Mouse (Mus musculus) kidney, postnatal 36 days (tissue): ENCODE measurements around the gene Hmgn1.
"Not testable (repeated sequence)": the region's sequence is repeated elsewhere in the genome, so short reads cannot be mapped to it uniquely, and the experiment has no call there.

Experiments used
- DNase-seq, 2 experiments: peaks; one replicate each; pipeline ENCODE4 v3.0.0; 2021 to 2022; ENCODE audit warnings: mixed read lengths in 2 of 2

The Hmgn1 gene

DNA sequence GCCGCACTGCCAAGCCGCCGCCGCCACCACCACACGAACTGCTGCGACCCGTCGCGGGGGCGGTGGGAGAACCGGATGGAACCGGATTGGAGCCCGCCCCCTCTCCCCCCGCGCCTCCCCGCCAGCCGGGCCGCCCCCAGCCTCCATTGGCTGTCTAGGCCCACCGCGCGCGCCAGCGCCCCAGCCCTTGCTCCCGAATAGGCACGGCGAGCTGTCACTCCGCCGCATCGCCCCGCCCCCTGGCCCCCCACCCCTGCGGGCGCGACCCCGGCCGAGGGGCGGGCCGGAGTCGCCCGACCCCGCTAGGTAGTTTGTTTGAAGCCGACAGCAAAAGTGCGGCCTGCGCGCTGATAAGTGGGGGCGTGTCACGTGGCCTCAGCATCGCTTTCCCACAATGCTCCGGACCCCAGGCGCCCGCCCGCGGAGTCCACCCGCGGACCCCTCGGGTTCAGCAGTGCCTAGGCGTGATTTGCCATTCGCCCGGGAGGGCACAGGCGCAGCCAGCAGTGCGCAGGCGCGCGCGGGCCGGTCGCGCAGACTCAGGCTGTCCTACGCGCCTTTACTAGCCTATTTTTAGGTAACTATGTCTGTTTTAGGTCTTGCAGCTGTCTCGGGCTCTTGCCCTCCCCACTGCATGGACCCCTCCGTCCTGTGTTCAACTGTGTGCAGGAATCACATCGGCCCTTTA, at the start of gene Hmgn1:
Gene Hmgn1, minus strand, starts transcription at position 73 of the 688 bp plus-strand sequence.
- peak; percentile 98 for DNase-seq

DNA sequence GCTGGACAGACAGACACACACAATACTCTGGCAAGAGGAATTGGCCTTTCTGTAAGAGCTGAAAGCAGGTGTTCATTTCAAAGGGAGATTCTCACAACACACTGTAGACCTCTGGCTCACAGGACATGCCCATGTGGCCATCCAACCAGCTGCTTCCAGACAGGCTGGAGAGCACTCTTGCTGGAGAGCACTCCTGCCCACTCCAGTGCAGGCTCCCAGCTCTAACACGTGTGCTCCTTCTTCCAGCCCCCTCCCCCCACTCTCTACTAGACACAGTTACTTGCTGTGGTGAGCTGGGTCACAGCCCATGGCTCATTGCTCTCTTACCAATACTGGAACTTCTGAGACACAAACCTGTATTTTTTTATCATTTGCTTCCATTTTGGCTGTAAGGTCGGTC, 47.9 kb upstream of the Hmgn1 start:
- DNase-seq: no peak

DNA sequence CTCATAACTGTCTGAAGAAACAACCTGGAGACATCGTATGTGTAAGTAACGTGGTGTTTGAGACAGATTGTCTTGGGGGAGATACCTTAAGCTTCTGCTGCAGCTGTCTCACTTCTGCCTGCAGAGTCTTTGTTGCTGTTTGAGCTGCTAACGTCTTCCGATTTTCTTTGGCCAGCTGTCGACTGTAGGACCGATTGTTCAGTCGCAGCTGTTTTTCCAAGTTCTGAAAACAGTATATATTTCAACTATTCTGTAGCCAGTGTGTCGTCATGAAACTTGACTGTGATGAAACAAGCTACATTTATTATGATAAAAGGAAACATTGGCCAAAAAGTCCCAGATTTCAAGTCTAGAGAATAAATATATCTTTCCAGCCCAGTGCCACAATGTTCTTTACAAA, 46.1 kb upstream of the Hmgn1 start:
- no peak for DNase-seq

DNA sequence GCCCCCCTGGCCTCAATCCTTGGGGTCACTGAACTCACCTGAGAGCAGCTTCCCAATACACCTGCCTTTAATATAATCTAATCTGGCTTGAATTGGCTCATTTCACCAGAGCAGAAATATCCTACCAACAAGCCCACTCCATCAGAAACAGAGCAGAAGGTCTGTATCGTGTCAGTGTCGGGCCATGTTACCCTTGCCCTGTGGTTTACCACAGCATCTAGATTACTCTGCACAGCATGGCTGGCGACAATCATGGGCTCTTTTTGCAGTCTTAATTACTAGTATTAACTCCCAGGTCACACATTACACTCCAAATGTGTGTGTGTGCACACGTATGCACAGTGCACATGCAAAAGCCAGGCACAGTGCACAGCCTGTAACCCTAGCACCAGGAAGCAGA, 41.3 kb upstream of the Hmgn1 start:
- DNase-seq: no peak

DNA sequence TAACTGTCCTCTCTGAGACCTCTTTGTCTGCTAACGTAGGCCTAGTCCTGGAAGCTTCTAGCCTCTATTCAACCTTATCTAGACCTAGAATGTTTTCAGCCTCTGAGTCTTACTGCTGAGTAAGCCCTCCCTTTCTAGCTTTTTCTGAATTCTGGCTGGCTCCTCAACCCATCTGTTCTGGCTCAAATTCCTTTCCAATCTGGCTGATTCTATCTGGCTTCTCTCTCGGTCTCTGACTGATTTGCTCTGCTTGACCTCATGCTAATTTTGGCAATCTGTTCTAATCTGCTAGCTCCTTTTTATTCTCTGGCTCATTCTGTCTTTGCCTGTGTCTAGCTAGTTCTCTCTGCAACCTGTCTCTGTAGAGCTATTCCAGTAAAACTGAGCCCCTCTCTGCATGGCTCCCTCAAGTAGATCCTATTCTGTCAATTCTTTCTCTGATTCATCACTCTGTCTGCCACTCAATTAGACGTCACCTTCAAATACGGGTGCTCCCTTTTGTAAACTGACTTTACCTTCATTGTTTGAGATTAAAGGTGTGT, 38.3 kb upstream of the Hmgn1 start:
- DNase-seq: no peak

DNA sequence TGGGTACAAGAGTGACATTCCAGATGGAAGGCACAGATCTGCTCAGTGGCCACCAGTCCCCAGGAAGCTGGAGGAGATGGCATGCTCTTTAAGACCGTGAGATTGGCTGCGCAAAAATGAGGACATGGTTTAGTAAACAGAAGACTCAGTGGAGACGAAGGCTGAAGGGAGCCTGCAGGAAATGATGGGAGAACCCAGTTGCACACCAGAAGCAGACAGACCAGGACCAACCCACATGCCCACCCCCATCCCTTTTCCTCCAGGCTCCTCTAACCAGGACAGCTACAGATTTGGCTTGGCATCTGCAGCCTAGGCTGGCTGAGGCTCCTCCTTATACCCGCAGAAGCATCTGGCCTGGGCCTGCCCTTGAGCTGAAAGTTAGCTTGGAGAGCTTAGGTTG, 33.8 kb upstream of the Hmgn1 start:
- no peak for DNase-seq

DNA sequence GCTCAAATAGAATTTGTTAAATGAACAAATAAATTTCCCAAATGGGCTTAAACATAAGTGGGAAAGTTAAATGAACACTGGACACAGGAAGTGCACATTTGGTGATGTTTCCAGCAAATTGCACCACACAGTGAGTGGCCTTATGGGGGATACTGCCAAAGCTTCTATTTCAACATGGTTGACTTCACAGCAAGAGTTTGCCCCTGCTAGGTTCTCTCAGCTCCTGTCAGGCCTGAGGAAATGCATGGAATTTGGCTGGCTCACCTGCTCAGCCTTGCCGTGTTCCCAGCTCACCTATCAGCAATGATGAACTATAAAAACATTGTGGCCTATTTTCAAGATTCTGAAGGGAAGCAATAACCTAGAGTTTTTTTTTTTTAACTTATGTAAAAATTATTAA, 33.4 kb upstream of the Hmgn1 start:
- no peak for DNase-seq

DNA sequence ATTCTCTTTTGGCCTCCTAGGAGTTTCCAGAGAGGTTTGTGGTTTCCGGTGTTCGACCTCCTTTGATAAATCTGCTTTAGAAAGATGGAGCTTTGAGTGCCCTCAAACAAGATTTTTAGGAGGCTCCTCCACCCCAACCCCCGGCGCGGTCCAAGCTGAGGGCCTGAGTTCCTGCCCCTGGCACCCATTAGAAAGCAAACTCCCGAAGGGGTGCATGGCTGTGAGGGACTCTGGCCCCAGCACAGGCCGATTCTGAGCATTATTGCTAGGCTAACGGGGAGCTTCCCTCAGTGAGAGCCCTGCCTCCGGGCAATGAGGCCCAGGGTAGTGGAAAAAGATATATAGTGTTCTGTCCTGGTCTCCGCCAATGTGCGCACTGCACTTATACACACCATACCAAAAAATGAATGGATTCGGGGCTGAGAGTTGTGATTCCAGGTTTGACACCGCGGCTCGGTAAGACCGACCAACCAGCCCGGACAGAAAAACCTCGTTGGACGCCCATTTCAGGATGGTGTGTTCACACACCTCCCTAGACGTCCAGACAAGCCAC, 32.3 kb upstream of the Hmgn1 start:
- no peak for DNase-seq

DNA sequence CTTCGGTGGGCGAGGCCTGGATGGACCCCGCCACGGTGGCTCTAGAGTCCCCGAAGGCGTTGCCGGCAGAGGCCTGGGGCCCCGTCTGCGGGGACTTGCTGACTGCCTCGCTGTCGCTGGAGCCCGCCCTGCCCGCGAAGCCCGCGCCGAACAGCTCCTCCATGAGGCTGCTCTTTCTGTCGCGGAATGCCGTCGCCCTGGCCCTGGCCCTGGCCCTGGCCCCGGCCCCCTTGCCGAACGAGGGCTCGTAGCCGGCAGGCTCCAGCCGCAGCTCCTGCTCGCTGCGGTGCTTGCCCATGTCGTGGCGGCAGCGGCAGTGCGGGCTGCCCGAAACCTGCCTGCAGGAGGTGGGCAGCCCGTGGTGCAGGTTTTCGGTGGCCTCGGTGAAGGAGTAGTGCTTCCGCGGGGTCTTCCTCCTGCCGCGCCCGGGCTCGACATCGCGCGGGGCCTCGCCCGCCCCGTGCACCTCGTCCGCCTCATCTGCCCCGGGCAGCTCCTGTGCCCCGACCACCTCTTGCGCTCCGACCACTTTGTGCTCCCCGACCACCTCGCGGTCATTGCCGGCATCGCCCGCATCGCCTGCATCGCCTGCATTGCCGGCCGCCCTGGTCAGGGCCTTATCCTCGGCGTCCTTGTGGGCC, 31.7 kb upstream of the Hmgn1 start:
- DNase-seq: peak; percentile 44 to 77

DNA sequence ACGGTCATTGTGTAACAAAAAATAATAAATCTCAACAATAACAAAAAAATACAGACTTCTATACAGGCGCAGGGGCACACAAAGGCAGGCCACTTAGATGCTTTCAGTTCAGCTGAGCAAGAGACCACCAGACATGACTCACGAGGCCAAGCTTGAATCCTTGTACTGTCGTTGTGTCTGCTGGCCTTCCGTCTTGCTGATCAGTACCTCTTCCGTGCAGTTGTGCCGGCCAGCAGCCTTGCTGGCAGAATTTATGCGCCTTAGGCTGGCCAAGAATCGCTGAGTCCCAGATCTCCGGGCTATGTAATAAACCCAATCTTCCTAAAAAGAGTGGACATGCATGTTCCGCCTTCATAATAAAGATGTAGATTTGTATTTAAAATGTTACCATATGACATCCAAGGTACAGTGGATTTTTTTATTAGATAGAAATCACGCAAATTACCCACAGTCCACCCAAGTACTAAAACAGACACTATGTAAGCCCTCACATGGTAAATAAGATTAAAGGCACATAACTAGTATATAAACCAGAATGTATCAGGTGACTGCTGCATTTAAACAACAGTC, 31.1 kb upstream of the Hmgn1 start:
- no peak for DNase-seq

DNA sequence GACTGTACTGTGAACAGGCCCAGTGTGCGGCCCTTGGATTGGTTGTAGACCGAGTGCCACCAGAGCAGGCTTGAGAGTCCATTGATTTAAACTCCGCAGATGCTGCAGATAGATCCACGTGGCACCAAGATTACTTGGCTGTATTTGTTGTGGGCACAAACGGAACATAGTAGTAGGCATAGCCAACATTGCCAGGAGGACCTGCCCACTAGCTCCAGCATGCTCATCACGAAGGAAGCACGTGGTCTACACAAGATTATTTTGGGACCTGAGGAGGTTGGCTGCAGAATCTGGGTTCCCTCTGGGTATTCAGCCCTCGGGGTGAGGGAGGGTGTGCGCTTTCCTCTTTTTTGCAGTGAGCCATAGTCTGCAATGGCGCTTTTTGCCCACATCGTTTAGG, 29.6 kb upstream of the Hmgn1 start:
- no peak for DNase-seq

DNA sequence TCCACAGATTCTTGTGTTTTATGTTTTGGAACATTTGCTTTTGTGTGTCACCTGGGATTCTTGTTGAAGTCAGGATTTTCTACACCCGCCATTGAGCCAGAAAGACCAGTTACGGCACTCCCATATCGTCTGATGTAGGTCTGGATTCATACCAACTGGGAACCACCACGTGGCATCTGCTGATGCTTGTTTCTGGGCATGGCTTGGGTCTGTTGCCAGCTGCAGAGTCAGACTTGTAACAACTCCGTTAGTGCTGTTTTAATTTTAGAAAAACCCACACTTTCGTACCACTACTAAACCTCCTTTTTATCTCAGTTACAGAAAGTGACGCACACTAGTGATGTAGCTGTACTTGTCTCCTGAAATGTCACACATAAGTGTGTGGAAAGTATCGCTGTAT, 28.5 kb upstream of the Hmgn1 start:
- no peak for DNase-seq

DNA sequence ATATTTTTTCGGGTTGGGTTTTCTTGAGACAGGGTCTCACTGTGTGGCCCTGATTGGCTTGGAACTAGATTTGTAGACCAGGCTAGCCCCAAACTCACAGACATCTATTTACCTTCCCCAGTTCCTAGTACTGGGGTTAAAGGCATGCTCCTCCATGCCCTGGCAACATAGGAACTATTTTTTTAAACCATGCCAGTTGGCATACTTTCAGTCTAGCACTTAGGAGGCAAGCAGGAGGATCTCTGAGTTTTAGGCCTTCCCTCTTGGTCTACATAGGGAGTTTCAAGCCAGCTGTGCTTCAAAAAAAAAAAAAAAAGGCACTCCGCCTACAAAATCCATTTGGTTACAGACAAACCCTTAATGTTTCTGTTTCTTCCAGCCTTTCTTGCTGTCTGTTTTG, 26.9 kb upstream of the Hmgn1 start:
- no peak for DNase-seq

DNA sequence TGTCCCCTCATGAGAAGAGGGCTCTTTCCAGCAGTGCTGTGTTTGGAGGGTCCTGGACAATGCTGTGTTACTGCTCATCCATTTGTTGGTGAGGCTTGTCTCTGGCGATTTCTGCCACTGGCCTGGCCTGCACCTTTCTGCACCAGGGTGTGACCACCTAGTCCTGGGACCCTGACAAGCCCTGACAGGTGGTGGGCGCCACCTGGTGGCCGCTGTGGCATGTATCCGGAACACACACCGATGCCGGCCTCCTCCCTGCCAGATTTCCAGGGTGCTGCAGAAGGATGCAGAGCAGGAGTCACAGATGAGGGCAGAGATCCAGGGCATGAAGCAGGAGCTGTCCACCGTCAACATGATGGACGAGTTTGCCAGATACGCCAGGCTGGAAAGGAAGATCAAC, 24.0 kb upstream of the Hmgn1 start:
- DNase-seq: peak; percentile 72 to 93

DNA sequence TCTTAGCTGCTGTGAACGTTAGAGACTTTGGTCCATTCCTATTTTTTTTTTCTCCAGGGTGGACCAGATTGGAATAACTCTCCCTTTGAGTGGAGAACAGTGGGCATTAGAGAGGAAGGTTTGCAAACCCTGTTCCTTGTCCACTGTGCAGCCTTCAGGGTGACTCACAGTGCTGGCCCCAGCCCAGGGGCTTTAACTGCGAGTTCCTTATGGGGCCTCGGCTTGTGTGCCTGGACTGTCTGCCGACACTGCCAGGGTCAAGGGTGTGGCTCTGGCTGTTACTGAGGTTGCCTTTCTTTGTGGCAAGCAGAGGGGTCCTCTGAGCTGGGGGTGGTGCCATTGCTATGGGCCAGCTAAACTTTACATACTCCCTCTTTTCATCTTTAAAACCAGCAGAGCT, 23.5 kb upstream of the Hmgn1 start:
- no peak for DNase-seq

DNA sequence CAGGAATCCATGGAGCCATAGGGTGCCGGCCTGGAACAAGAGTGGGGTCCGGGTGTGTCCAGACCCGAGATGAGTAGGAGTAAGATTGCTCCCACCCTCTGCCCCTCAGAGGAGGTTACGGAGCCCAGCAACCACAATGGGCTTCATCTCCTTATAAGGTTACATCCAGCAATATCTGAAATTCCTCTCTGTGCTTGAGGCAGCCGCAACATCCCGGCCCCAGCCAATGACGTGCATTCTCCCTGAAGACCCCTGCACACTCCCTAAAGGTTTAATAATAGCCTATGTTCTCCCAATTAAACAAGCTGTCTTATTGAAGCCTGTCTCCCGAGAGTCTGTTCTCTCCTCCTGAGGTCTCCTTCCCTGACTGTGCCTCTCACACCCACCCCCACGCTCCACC, 21.8 kb upstream of the Hmgn1 start:
- DNase-seq: no peak

DNA sequence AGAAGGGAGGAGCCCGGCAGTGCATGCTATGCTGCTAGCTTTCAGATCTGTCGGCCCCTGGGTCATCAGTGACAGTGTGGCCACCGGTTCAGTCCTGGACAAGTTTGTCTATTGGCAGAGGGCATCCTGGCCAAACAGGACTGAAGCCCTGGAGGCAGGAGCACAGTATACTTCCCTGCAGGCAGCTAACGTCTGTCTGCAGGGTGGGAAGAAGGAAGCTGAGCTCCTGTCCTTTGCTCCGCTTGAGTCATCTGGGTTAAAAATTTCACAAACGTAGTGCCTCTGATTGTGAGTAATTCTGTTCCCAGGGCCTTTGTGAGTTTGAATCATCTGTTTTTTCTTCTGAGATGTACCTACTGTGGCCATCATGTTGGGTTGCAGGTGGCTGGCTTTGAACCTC, 21.3 kb upstream of the Hmgn1 start:
- no peak for DNase-seq

DNA sequence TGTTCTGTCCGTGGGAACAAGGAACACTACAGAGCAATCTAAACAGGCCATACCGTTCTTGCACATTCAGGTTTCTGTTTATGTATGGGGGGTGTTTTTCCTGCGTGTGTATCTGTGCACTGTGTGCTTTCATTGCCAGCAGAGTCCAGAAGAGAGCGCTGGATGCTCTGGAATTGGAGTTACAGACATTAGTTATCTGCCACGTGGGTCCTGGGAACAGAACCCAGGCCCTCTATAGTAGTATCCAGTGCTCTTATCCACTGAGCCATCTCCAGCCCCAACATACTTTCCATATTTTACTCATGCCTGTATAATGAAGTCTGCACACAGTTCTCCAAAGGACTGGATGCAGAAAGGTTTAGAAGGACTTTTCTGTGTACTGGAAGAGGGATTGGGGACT, 18.3 kb upstream of the Hmgn1 start:
- DNase-seq: no peak

DNA sequence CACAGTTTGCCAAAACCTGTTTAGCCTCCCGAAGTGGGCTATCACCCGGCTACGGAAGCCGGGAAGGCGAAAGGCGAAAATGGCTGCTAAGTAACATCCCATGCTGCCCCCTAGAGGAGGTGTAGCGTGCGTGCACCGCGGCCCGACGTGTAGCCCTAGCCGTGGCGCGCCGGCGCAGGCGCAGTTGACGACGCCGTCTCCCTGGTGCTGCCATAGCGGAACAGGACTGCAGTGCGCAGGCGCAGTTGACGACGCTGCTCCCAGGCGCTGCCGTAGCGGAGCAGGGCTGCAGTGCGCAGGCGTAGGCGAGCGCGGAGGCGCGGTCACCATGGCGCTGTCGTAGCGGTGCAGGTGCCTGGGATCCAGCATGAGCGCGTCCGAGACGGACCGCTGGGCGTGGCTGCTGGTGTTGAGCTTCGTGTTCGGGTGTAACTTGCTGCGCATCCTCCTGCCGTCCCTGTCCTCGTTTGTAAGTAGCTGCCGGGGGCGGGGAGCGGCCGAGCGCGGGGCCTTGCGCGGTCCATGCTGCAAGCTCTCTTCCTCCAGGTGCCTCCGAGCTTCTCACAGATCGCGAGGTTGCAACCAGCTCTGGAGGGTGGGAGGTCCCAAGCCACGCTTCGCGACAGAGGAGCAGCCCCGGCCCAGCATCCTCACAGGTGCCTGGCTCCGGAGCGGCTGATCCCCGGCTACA, 17.7 kb upstream of the Hmgn1 start, which contains the start of gene Wrb:
Gene Wrb, plus strand, starts transcription at position 298 of the 691 bp plus-strand sequence.
- peak; percentile 100 for DNase-seq

DNA sequence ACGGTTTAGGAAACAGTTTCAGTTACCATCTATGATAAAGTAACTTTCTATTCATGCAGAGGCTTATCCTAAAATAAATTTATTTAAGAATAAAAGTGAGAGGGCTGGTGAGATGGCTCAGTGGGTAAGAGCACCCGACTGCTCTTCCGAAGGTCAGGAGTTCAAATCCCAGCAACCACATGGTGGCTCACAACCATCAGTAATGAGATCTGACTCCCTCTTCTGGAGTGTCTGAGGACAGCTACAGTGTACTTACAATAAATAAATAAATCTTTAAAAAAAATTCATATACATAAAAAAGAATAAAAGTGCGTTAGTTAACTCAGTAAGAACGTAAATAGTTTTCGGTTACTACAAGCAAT, 17.2 kb upstream of the Hmgn1 start:
- DNase-seq: not testable (repeated sequence)

DNA sequence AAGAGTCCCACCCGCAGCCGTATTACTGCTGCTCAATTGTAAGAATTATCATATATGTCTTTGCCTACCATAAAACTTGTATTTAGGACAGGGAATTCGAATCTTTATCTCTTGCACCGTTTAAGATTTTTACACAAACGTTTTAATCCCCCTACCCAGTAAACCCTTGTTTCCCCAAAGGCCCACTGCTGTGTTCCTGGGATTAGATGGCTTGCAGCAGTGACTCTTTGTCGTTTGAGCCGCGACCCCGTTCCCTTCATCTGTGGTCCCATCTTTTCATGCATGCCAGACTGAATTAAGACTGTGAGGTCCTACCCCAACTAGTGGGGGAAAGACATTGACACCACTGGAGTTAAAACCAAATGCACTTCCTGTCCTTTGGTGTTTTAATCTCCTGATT, 937 bp upstream of the Hmgn1 start:
- DNase-seq: no peak

DNA sequence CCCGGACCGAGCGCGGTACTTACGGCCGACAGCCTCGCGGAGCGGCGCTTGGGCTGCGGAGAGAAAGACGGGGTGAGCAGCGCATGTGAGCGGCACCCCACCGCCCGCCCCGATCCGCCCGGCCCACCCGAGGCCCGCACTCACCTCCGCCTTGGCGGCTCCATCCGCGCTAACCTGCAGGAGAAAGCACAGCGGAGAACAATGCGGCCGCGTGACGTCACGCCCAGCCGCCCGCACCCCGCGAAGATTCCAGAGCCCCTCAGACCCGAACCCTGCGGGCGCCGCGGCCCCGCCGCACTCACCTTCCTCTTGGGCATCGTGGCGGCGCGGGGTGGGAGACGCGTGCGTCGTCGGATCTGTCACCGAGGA, 257 bp downstream of the Hmgn1 start:
- DNase-seq: no peak

DNA sequence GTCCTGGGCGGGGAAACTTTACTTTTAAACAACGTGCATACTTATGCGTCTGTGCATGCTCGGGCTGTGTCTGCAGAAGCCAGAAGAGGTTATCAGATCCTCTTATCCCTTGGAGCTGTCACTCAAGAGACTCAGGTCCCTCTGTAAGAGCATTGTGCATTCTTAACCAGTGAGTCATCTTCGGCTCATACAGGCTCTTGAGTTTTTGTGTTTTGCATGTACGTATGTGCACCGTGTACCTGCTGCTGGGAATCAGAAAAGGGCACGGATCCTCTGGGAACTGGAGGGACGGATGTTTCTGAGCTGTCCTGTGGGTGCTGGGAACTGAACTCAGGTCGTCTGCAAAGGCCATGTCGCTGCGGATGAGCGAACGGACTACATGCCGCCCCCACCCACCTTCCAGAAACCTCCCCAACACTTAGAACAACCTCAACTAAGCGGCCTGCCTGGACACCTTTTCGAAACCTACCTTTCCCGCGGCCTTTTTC, 801 bp downstream of the Hmgn1 start:
- no peak for DNase-seq
